Mouse (Mus musculus) ES-Bruce4 (cell line): ENCODE results near the gene Grasp. TPM values are rescaled to one million over a fixed set of nuclear protein-coding genes. Genes with fewer than 3 reads are reported as not detected.

ENCODE experiments used
- H3K27ac ChIP-seq: 2 replicates; pipeline ENCODE4 v1.5.1; 2012; ENCODE audit warnings: low read length, inconsistent platforms; ENCODE audit not compliant: insufficient read depth
- H3K27me3 ChIP-seq: 2 replicates; pipeline ENCODE4 v1.6.1; 2012; ENCODE audit warnings: mild to moderate bottlenecking, low read length, inconsistent platforms; ENCODE audit not compliant: control insufficient read depth, poor library complexity, insufficient read depth, severe bottlenecking
- H3K36me3 ChIP-seq: 2 replicates; pipeline ENCODE4 v1.6.1; 2012; ENCODE audit warnings: inconsistent platforms, mild to moderate bottlenecking, low read length, moderate library complexity; ENCODE audit not compliant: control insufficient read depth, poor library complexity, insufficient read depth, severe bottlenecking
- H3K4me1 ChIP-seq: one replicate; pipeline ENCODE4 v1.8.1; 2011; ENCODE audit warnings: low read length; ENCODE audit not compliant: control insufficient read depth, insufficient read depth
- H3K4me3 ChIP-seq: 2 replicates; pipeline ENCODE4 v1.5.1; 2011; ENCODE audit warnings: low read depth, mild to moderate bottlenecking, low read length
- H3K9ac ChIP-seq: 2 replicates; pipeline ENCODE4 v1.6.1; 2012; ENCODE audit warnings: low read depth, mild to moderate bottlenecking, inconsistent platforms; ENCODE audit not compliant: poor library complexity, severe bottlenecking
- H3K9me3 ChIP-seq: replicated peaks from 2 replicates; pipeline ENCODE4 v1.6.1; 2012; ENCODE audit warnings: mild to moderate bottlenecking, low read length, inconsistent platforms; ENCODE audit not compliant: control insufficient read depth, poor library complexity, insufficient read depth, severe bottlenecking
- CTCF ChIP-seq: IDR thresholded peaks from one replicate; pipeline ENCODE4 v1.8.1; 2011; ENCODE audit warnings: low read depth, low read length
- EP300 ChIP-seq: IDR thresholded peaks from 2 replicates; pipeline ENCODE4 v1.6.1; 2011; ENCODE audit warnings: low read depth, low read length; ENCODE audit not compliant: insufficient read depth
- POLR2A ChIP-seq: IDR thresholded peaks from one replicate; pipeline ENCODE4 v1.8.1; 2011; ENCODE audit warnings: low read length; ENCODE audit not compliant: insufficient read depth
- polyA plus RNA-seq: library from polyadenylated mRNA; stranded (reverse); fragments of >200 nt; gene quantifications from 2 replicates; pipeline ENCODE4 v1.2.4, GENCODE M21; 2011; ENCODE audit warnings: low read depth; ENCODE audit not compliant: missing spikeins, insufficient read depth, insufficient read length

Grasp gene
- polyA plus RNA-seq, 1 experiment: 8.6 TPM

- Histone ChIP-seq H3K27me3 (no peaks in the 10 kb centered on the region), H3K4me3 (no peak overlapping the region), H3K4me1 (peaks cover 4% of the 10 kb centered on the region), H3K9me3 (no peaks in the 10 kb centered on the region), H3K9ac (no peak overlapping the region), H3K27ac (no peak overlapping the region), H3K36me3 (no peaks in the 10 kb centered on the region)
- TF ChIP-seq EP300: no peak
- TF ChIP-seq POLR2A: no peak
- TF ChIP-seq CTCF: no peak
Observed at GRCm38 (mm10) chr15:101244012-101244411, 20.0 kb downstream of the Grasp start.

GRCm38 (mm10) chr15:101246231-101247154, 22.5 kb downstream of the Grasp start:
- Histone ChIP-seq H3K9me3 (no peaks in the 10 kb centered on the region), H3K27me3 (no peaks in the 10 kb centered on the region), H3K4me3 (peak overlapping the region; percentile 70), H3K9ac (peak overlapping the region; percentile 57), H3K27ac (peak overlapping the region; percentile 66), H3K36me3 (no peaks in the 10 kb centered on the region), H3K4me1 (peaks cover 4% of the 10 kb centered on the region)
- TF ChIP-seq CTCF: no peak
- peak; percentile 30 for TF ChIP-seq POLR2A

DNA sequence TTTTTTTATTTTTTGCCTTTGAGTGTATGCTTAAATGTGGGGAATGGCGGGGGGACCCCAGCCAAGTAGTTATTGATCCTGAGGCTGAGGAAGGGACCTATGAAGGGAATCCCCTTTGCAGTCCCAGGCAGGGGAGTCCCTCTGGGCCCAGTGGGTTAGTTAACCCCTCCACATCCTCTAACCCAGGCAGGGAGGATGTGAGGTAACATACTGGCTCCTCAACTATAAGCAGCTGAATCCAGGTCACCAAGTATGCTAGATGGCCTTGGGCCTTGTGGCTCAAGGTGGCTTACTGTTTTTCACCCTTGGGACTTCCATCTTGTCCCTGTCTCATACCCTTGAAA, 23.1 kb downstream of the Grasp start:
- Histone ChIP-seq H3K9me3 (no peaks in the 10 kb centered on the region), H3K9ac (peak overlapping the region; percentile 57), H3K27me3 (no peaks in the 10 kb centered on the region), H3K4me3 (no peak overlapping the region), H3K27ac (peak overlapping the region; percentile 16), H3K4me1 (peaks cover 4% of the 10 kb centered on the region), H3K36me3 (no peaks in the 10 kb centered on the region)
- TF ChIP-seq POLR2A (no peak), CTCF (no peak), EP300 (no peak)

- Histone ChIP-seq H3K27ac (no peak overlapping the region), H3K9ac (no peak overlapping the region), H3K4me1 (peaks cover 4% of the 10 kb centered on the region), H3K36me3 (no peaks in the 10 kb centered on the region), H3K27me3 (no peaks in the 10 kb centered on the region), H3K4me3 (no peak overlapping the region), H3K9me3 (no peaks in the 10 kb centered on the region)
- no peak for TF ChIP-seq CTCF
- no peak for TF ChIP-seq EP300
- TF ChIP-seq POLR2A: no peak
Observed at GRCm38 (mm10) chr15:101248029-101248710, 24.2 kb downstream of the Grasp start.

- no peaks in the 10 kb centered on the region for H3K27me3 ChIP-seq
- H3K36me3 ChIP-seq: no peaks in the 10 kb centered on the region
- no peak overlapping the region for H3K9ac ChIP-seq
- TF ChIP-seq EP300: no peak
- no peaks in the 10 kb centered on the region for H3K9me3 ChIP-seq
- H3K27ac ChIP-seq: no peak overlapping the region
- no peak overlapping the region for H3K4me3 ChIP-seq
- peaks cover 4% of the 10 kb centered on the region for H3K4me1 ChIP-seq
Observed at GRCm38 (mm10) chr15:101250220-101250800, 26.3 kb downstream of the Grasp start.

- Histone ChIP-seq H3K9ac (no peak overlapping the region), H3K36me3 (no peaks in the 10 kb centered on the region), H3K27ac (no peak overlapping the region), H3K4me3 (no peak overlapping the region), H3K27me3 (no peaks in the 10 kb centered on the region), H3K4me1 (peaks cover 14% of the 10 kb centered on the region), H3K9me3 (no peaks in the 10 kb centered on the region)
- no peak for TF ChIP-seq POLR2A
- no peak for TF ChIP-seq CTCF
- no peak for TF ChIP-seq EP300
Observed at GRCm38 (mm10) chr15:101251930-101252329, 27.9 kb downstream of the Grasp start.
